Mouse (Mus musculus) left cerebral cortex, postnatal 10 days (tissue): Measurements from ENCODE around the gene Slc6a3. TPM values are rescaled to one million over a fixed set of nuclear protein-coding genes. Genes with fewer than 3 reads are reported as not detected.

ENCODE experiments used
- DNase-seq, 2 experiments: peaks; one replicate each; pipeline ENCODE4 v3.0.0; 2021 to 2022; ENCODE audit warnings: low spot score in 2 of 2, mixed read lengths in 1 of 2; ENCODE audit errors: extremely low spot score in 1 of 2
- intact Hi-C: fragments of 180-260 bp; cut with DNase I; formaldehyde crosslinking; loops from one replicate; pipeline ENCODE4 v1.15.1; 2025
- total RNA-seq, 2 experiments: library from RNA; stranded (reverse); gene quantifications; 2 replicates each; pipeline ENCODE4 v1.2.3; 2021

Gene Slc6a3
- total RNA-seq, 2 experiments from 2014 or later = 0.21 to 0.32 TPM

GRCm38 (mm10) chr13:73564201-73564600, 27.7 kb downstream of the Slc6a3 start:
- DNase-seq = no peak
- intact Hi-C loops = no loop called here

GRCm38 (mm10) chr13:73575051-73575450, 38.5 kb downstream of the Slc6a3 start:
- no peak for DNase-seq
- intact Hi-C loops = no loop called here

GRCm38 (mm10) chr13:73577277-73577676, 40.7 kb downstream of the Slc6a3 start:
- intact Hi-C loops = no loop called here
- DNase-seq = no peak

- intact Hi-C loops = no loop called here
Observed at GRCm38 (mm10) chr13:73591488-73591887, 54.9 kb downstream of the Slc6a3 start.

GRCm38 (mm10) chr13:73592546-73592945, 56.0 kb downstream of the Slc6a3 start:
- intact Hi-C loops = no loop called here

More at GRCm38 (mm10) chr13:73591488-73591887, 54.9 kb downstream of the Slc6a3 start:
- DNase-seq = no peak

GRCm38 (mm10) chr13:73596276-73596675, 59.7 kb downstream of the Slc6a3 start:
- DNase-seq = no peak
- intact Hi-C loops = no loop called here

More at GRCm38 (mm10) chr13:73592546-73592945, 56.0 kb downstream of the Slc6a3 start:
- no peak for DNase-seq

GRCm38 (mm10) chr13:73600217-73600616, 63.7 kb downstream of the Slc6a3 start:
- DNase-seq = no peak
- intact Hi-C loops = loop anchor here (5.0 kb wide), 1 partner anchor 88 kb away; no protein-coding TSS in a partner anchor

- intact Hi-C loops = loop anchor here (5.0 kb wide), 1 partner anchor 91 kb away; no protein-coding TSS in a partner anchor
- no peak for DNase-seq
Observed at GRCm38 (mm10) chr13:73603046-73603445, 66.5 kb downstream of the Slc6a3 start.

- intact Hi-C loops = loop anchor here (5.0 kb wide), 1 partner anchor 91 kb away; no protein-coding TSS in a partner anchor
- peak; percentile 97 to 98 for DNase-seq
Observed at GRCm38 (mm10) chr13:73603522-73604155, 67.1 kb downstream of the Slc6a3 start, which contains the start of gene Clptm1l. Clptm1l (plus strand) TSS chr13:73604006.

GRCm38 (mm10) chr13:73604156-73604957, 67.8 kb downstream of the Slc6a3 start:
- no peak for DNase-seq
- intact Hi-C loops = loop anchor here (5.0 kb wide), 1 partner anchor 92 kb away; no protein-coding TSS in a partner anchor

- no peak for DNase-seq
- intact Hi-C loops = no loop called here
Observed at GRCm38 (mm10) chr13:73618406-73618805, 81.9 kb downstream of the Slc6a3 start.

GRCm38 (mm10) chr13:73620637-73621036, 84.1 kb downstream of the Slc6a3 start:
- intact Hi-C loops = loop anchor here (5.0 kb wide), 1 partner anchor 108 kb away; no protein-coding TSS in a partner anchor

GRCm38 (mm10) chr13:73626410-73626744, 89.8 kb downstream of the Slc6a3 start:
- no peak for DNase-seq

More at GRCm38 (mm10) chr13:73620637-73621036, 84.1 kb downstream of the Slc6a3 start:
- DNase-seq = no peak

GRCm38 (mm10) chr13:73626745-73627549, 90.4 kb downstream of the Slc6a3 start, which contains the start of gene Tert:
Tert (plus strand) TSS chr13:73626911.
- peak; percentile 39 to 68 for DNase-seq
- intact Hi-C loops = loop anchor here (5.0 kb wide), 1 partner anchor 200 kb away; no protein-coding TSS in a partner anchor

More at GRCm38 (mm10) chr13:73626410-73626744, 89.8 kb downstream of the Slc6a3 start:
- intact Hi-C loops = loop anchor here (5.0 kb wide), 1 partner anchor 199 kb away; no protein-coding TSS in a partner anchor

Other genes with a start within 250 kb of the Slc6a3 start
- gene Mrpl36, start 208.2 kb upstream of the Slc6a3 start, total RNA-seq = 10 to 100 TPM; 27.9 to 33.6 TPM
- 100 to 1,000 TPM; 172 to 183 TPM for gene Ndufs6, start 208.2 kb upstream of the Slc6a3 start, total RNA-seq
- gene Lpcat1, start 69.5 kb upstream of the Slc6a3 start, total RNA-seq = 10 to 100 TPM; 63.0 to 64.0 TPM
- 100 to 1,000 TPM; 123 to 124 TPM for gene Clptm1l, start 67.3 kb downstream of the Slc6a3 start, total RNA-seq
- gene Tert, start 90.2 kb downstream of the Slc6a3 start, total RNA-seq = 1 to 10 TPM; 4.1 to 5.0 TPM
- not detected for gene Slc6a18, start 141.3 kb downstream of the Slc6a3 start, total RNA-seq
- gene Slc6a19, start 168.1 kb downstream of the Slc6a3 start, total RNA-seq = not detected
- gene Slc12a7, start 196.3 kb downstream of the Slc6a3 start, total RNA-seq = 1 to 10 TPM; 6.0 to 7.3 TPM